Mouse (Mus musculus) CH12.LX (cell line): Measurements from ENCODE around the gene Hist2h2ac.

Source experiments
- CTCF ChIP-seq, 2 experiments: IDR thresholded peaks in 1 of 2; conservative IDR thresholded peaks in 1 of 2; 2 replicates each; pipeline ENCODE4 v1.5.1; 2011 to 2012; ENCODE audit warnings: low read depth in 2 of 2, low read length in 2 of 2, improper control_type of control experiment in 1 of 2, inconsistent platforms in 1 of 2, mild to moderate bottlenecking in 1 of 2, moderate library complexity in 1 of 2
- HCFC1 ChIP-seq: IDR thresholded peaks from 2 replicates; pipeline ENCODE4 v1.6.1; 2012; ENCODE audit warnings: low read depth, mild to moderate bottlenecking, inconsistent platforms, low read length, improper control_type of control experiment
- MAX ChIP-seq: IDR thresholded peaks from 2 replicates; pipeline ENCODE4 v1.6.1; 2011; ENCODE audit warnings: low read length, improper control_type of control experiment
- POLR2A ChIP-seq: IDR thresholded peaks from 2 replicates; pipeline ENCODE4 v1.6.1; 2011; ENCODE audit warnings: low read depth, mild to moderate bottlenecking, improper control_type of control experiment, low read length
- TCF12 ChIP-seq: IDR thresholded peaks from 2 replicates; pipeline ENCODE4 v1.6.1; 2014; ENCODE audit warnings: low read depth, mild to moderate bottlenecking, inconsistent platforms, low read length, improper control_type of control experiment

GRCm38 (mm10) chr3:96254683-96255355 is 34.1 kb upstream of the Hist2h2ac start:
- peak; percentile 51; the same call in 1 of the 2 replicates for TF ChIP-seq POLR2A
- TF ChIP-seq TCF12 = peak; percentile 43; the same call in 1 of the 2 replicates
- TF ChIP-seq CTCF (conservative IDR thresholded peaks at IDR 0.05 in 1 of 2, IDR thresholded peaks at IDR 0.05 in 1 of 2; ENCODE audit: low read depth in 2 of 2, low read length in 2 of 2) = no peak
- no peak for TF ChIP-seq MAX
- peak; percentile 73 for TF ChIP-seq HCFC1
